Mouse (Mus musculus): ENCODE results near the gene Rnf169. TPM values are rescaled to one million over a fixed set of nuclear protein-coding genes. Genes with fewer than 3 reads are reported as not detected.
A peak's percentile ranks its signal among the peaks of the same experiment; 100 is the strongest.

Gene Rnf169
- 7.9 and 8.0 TPM in 2 replicates for polyA plus RNA-seq (2016; fragmentation: Nextera tagmentation; extraction: Ambion mirVana)

- H3K9ac ChIP-seq (replicated peaks) = peak within 1 kb of the TSS; percentile 99
- peak within 1 kb of the TSS; percentile 93 for H3K4me3 ChIP-seq (replicated peaks)
- peak; percentile 87 for ATAC-seq (ENCODE audit: insufficient number of reproducible peaks, insufficient read depth, low FRiP score, low TSS enrichment, low read depth)
- WGBS = under 1% methylated on average over 55 of the region's 55 CpGs
- H3K27me3 ChIP-seq = no peaks in the 10 kb centered on the region
- peaks cover 23% of the 10 kb centered on the region for H3K4me1 ChIP-seq (replicated peaks)
- H3K36me3 ChIP-seq = no peaks in the 10 kb centered on the region
- 0 out of 2 replicates have a peak, but pooled peaks cover 9% of the 10 kb centered on the region for H3K9me3 ChIP-seq
- peak within 1 kb of the TSS; percentile 68 for H3K4me2 ChIP-seq
- peak within 1 kb of the TSS; percentile 96 for H3K27ac ChIP-seq
Measured at GRCm38 (mm10) chr7:99980132-99980591, at the start of gene Rnf169. Gene Rnf169 (minus strand): TSS chr7:99980448.

GRCm38 (mm10) chr7:100029307-100029706 is 49.1 kb upstream of the Rnf169 start:
- Histone ChIP-seq H3K27me3 (no peaks in the 10 kb centered on the region), H3K4me1 (replicated peaks) (peaks cover 1% of the 10 kb centered on the region; the same call in 1 of the 2 replicates), H3K4me3 (replicated peaks) (no peak overlapping the region), H3K9ac (replicated peaks) (no peak overlapping the region), H3K36me3 (no peaks in the 10 kb centered on the region), H3K4me2 (no peak overlapping the region), H3K27ac (no peak overlapping the region), H3K9me3 (no peaks in the 10 kb centered on the region)
- 37% methylated on average over 3 of the region's 3 CpGs for WGBS
- ATAC-seq (ENCODE audit: insufficient number of reproducible peaks, insufficient read depth, low FRiP score, low TSS enrichment, low read depth) = no peak

DNA sequence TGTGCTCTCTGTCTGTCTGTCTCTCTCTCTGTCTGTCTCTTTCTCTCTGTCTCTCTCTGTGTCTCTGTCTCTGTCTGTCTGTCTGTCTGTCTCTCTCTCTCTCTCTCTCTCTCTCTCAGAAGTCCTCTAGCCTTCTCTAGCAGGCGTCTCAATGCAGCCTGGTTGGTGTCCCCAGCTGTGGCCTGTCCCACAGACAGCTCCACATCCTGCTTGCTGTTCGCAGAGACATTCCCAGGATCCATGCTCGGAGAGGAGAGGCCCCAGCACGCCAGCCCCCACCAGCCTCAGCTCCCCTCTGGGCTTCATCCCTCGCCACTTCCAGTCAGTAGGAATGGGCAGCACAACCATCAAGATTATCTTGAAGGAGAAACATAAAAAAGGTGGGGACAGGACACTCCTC is 47.1 kb upstream of the Rnf169 start:
- no peak for ATAC-seq (ENCODE audit: insufficient number of reproducible peaks, insufficient read depth, low FRiP score, low TSS enrichment, low read depth)
- H3K27ac ChIP-seq = no peak overlapping the region
- WGBS = 56% methylated on average over 5 of the region's 5 CpGs

DNA sequence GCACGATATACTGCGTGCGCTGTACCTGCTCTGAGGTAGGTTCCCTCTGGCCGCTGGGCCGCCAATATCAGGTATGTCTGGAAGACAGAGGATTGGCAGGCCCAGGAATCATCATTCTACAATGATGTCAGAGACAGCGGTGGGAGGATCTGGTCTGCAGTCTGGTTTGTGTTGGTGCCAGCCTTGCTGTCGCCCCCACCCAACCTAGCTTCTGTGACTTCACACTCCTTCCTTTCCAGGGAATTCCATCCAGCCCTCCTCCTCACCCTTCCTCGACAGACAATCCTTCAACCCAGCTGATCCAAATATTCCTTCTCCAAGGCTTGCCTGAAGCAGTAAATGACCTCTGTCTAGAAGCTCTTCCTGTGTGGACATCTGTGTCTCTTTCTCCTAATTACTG is 36.8 kb upstream of the Rnf169 start:
- Histone ChIP-seq H3K4me1 (replicated peaks) (no peaks in the 10 kb centered on the region), H3K9ac (replicated peaks) (no peak overlapping the region), H3K36me3 (no peaks in the 10 kb centered on the region), H3K27ac (no peak overlapping the region), H3K9me3 (no peaks in the 10 kb centered on the region), H3K4me3 (replicated peaks) (no peak overlapping the region), H3K4me2 (no peak overlapping the region), H3K27me3 (no peaks in the 10 kb centered on the region)
- ATAC-seq (ENCODE audit: insufficient number of reproducible peaks, insufficient read depth, low FRiP score, low TSS enrichment, low read depth) = no peak
- 90% methylated on average over 8 of the region's 8 CpGs for WGBS

More for the DNA sequence above, 47.1 kb upstream of the Rnf169 start:
- Histone ChIP-seq H3K9ac (replicated peaks) (no peak overlapping the region), H3K4me1 (replicated peaks) (no peaks in the 10 kb centered on the region), H3K27me3 (no peaks in the 10 kb centered on the region), H3K36me3 (no peaks in the 10 kb centered on the region), H3K4me3 (replicated peaks) (no peak overlapping the region), H3K9me3 (no peaks in the 10 kb centered on the region), H3K4me2 (no peak overlapping the region)

DNA sequence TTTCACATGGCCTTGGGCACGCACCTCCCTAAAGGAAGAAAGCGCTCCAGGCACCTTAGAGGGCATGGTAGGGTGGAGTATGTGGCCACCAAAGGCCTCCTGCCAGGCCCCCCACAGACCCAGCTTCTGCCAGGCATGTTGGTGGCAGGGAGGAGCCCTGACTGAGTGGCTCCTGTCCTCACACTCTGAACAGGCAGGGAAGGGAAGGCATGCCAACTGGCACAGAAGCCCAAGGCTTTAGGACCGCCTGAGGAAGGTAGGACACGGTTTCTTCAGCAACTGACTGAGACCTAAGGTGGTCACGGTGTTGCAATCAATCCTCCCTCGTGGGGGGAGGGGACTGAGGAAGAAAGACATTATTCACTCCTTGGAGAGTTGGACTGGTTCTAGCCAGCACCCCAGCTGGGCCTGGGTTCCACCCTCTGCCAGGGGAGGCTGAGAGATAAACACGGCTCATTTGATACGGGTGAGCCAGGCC is 33.9 kb upstream of the Rnf169 start:
- Histone ChIP-seq H3K4me2 (no peak overlapping the region), H3K9me3 (no peaks in the 10 kb centered on the region), H3K4me1 (replicated peaks) (no peaks in the 10 kb centered on the region), H3K27me3 (peaks cover 24% of the 10 kb centered on the region), H3K4me3 (replicated peaks) (no peak overlapping the region), H3K36me3 (no peaks in the 10 kb centered on the region), H3K27ac (no peak overlapping the region), H3K9ac (replicated peaks) (no peak overlapping the region)
- no peak for ATAC-seq (ENCODE audit: insufficient number of reproducible peaks, insufficient read depth, low FRiP score, low TSS enrichment, low read depth)
- 63% methylated on average over 8 of the region's 8 CpGs for WGBS

DNA sequence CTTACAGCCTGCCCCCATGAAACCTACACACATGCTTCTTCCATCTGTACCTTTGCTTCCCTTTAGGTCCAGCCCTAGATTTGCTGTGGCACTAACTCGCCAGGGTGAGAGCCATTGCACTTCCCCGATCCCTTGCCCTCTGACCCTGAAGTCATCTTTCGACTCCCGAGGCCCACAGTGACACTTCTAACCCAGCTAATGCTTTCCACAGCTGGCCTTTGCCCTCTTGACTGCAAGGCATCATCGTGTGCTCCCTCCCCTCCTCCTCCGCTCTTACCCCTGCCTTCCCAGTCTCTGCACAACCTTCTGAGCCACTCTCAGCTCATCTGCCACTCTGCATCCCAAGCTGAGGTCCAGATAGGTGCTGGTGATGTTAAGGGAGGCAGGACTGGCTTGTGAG is 32.3 kb upstream of the Rnf169 start:
- ATAC-seq (ENCODE audit: insufficient number of reproducible peaks, insufficient read depth, low FRiP score, low TSS enrichment, low read depth) = no peak
- Histone ChIP-seq H3K4me3 (replicated peaks) (no peak overlapping the region), H3K27ac (no peak overlapping the region), H3K4me1 (replicated peaks) (no peaks in the 10 kb centered on the region), H3K27me3 (peaks cover 41% of the 10 kb centered on the region), H3K9me3 (no peaks in the 10 kb centered on the region), H3K4me2 (no peak overlapping the region), H3K36me3 (no peaks in the 10 kb centered on the region), H3K9ac (replicated peaks) (no peak overlapping the region)
- 22% methylated on average over 6 of the region's 6 CpGs for WGBS

GRCm38 (mm10) chr7:100012085-100012484 is 31.8 kb upstream of the Rnf169 start:
- no peak overlapping the region for H3K4me2 ChIP-seq
- WGBS = 40% methylated on average over 8 of the region's 8 CpGs
- ATAC-seq (ENCODE audit: insufficient number of reproducible peaks, insufficient read depth, low FRiP score, low TSS enrichment, low read depth) = no peak
- no peaks in the 10 kb centered on the region for H3K36me3 ChIP-seq
- H3K9me3 ChIP-seq = no peaks in the 10 kb centered on the region
- H3K27ac ChIP-seq = no peak overlapping the region
- no peaks in the 10 kb centered on the region for H3K4me1 ChIP-seq (replicated peaks)
- H3K27me3 ChIP-seq = peaks cover 45% of the 10 kb centered on the region
- H3K9ac ChIP-seq (replicated peaks) = no peak overlapping the region
- no peak overlapping the region for H3K4me3 ChIP-seq (replicated peaks)

DNA sequence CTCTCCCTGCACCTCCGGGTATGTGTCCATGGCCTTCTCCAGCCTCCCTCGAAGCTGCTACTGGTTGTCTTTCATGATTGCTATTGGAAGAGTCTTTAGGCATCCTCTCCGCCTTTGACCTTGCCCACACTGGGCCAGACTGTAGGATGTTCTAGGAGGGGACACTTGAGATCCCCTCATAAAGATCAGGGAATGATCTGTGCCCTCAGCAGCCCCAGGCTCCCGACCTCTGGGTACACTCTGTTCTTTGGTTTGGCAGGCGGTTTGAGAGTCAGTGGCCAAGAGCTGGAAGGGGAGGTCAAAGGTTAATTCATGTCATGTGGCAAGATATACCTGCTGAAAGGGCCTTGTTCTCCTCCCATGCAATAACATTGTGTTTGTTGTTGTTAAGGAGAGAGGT is 30.5 kb upstream of the Rnf169 start:
- ATAC-seq (ENCODE audit: insufficient number of reproducible peaks, insufficient read depth, low FRiP score, low TSS enrichment, low read depth) = no peak
- 25% methylated on average over 5 of the region's 5 CpGs for WGBS
- Histone ChIP-seq H3K9me3 (no peaks in the 10 kb centered on the region), H3K36me3 (no peaks in the 10 kb centered on the region), H3K9ac (replicated peaks) (no peak overlapping the region), H3K27me3 (peaks cover 59% of the 10 kb centered on the region), H3K4me1 (replicated peaks) (peaks cover 9% of the 10 kb centered on the region), H3K4me3 (replicated peaks) (no peak overlapping the region), H3K4me2 (no peak overlapping the region), H3K27ac (no peak overlapping the region)

DNA sequence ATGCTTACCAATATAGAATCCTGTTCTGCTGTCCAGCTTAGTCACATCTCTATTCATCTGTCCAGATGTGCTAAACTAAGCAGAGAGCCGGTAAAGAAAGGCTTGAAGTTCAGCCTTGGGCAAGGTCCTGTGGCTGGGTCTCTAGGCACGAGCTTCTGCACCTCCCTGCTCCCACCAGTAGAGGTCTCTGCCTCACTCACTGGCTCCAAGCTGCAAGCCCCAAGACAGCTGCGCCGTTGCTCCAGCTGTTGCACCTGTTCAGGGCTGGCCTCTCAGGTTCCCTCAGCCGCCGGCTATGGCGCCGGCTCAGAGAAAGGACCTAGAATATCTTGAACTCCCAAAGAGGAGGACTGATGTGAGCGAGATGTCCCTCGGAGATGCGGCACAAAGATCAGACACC is 29.4 kb upstream of the Rnf169 start:
- WGBS = 12% methylated on average over 11 of the region's 11 CpGs
- Histone ChIP-seq H3K9ac (replicated peaks) (no peak overlapping the region), H3K4me1 (replicated peaks) (peaks cover 9% of the 10 kb centered on the region), H3K27me3 (peaks cover 69% of the 10 kb centered on the region), H3K4me2 (no peak overlapping the region), H3K9me3 (no peaks in the 10 kb centered on the region), H3K36me3 (no peaks in the 10 kb centered on the region), H3K27ac (no peak overlapping the region), H3K4me3 (replicated peaks) (no peak overlapping the region)
- peak; percentile 53; the same call in 1 of the 2 replicates for ATAC-seq (ENCODE audit: insufficient number of reproducible peaks, insufficient read depth, low FRiP score, low TSS enrichment, low read depth)

DNA sequence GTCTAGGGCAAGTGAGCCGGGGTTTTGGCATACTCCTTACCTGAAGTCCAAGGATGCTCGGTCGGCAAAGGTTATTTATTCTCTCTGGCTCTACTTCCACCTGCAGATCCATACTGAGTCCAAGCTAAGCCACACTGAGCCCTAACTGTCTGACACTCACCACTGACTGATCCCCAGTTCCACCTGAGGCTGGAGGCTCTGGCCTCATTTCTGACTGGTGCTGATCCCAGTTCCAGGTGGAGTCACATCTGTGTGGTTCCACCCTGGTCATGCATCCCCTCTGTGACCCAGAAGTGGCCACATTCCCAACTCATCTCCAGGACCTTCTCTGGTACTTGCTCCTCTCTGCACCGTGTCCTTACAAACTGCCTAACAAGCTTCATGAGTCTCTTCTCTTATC is 28.5 kb upstream of the Rnf169 start:
- Histone ChIP-seq H3K27me3 (peaks cover 78% of the 10 kb centered on the region), H3K27ac (no peak overlapping the region), H3K4me1 (replicated peaks) (peaks cover 9% of the 10 kb centered on the region), H3K36me3 (no peaks in the 10 kb centered on the region), H3K9ac (replicated peaks) (no peak overlapping the region), H3K4me2 (no peak overlapping the region), H3K9me3 (no peaks in the 10 kb centered on the region), H3K4me3 (replicated peaks) (no peak overlapping the region)
- 87% methylated on average over 4 of the region's 4 CpGs for WGBS
- ATAC-seq (ENCODE audit: insufficient number of reproducible peaks, insufficient read depth, low FRiP score, low TSS enrichment, low read depth) = no peak

DNA sequence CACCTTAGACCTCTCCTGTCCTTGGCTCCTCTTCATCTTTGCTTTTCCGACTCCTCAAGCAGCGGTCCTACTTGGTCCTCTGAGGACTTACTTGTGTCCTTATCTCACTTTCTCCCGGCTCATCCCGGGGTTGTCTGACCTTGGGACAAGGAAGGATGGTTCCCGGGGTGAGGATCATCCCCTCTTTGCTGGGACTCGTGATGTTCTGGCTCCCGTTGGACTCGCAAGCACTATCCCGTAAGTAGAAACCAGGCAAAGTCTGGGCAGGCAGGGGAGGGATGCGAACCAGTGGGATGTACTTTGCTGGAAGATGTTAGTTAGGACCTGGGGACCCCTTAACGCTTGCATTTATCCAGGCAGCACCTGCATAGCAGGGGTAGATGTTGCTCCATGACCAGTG is 26.2 kb upstream of the Rnf169 start:
- H3K4me1 ChIP-seq (replicated peaks) = peaks cover 9% of the 10 kb centered on the region
- H3K9me3 ChIP-seq = no peaks in the 10 kb centered on the region
- ATAC-seq (ENCODE audit: insufficient number of reproducible peaks, insufficient read depth, low FRiP score, low TSS enrichment, low read depth) = no peak
- H3K4me2 ChIP-seq = peak overlapping the region; percentile 94
- peak overlapping the region; percentile 54 for H3K4me3 ChIP-seq (replicated peaks)
- 4% methylated on average over 11 of the region's 11 CpGs for WGBS
- no peak overlapping the region for H3K27ac ChIP-seq
- peaks cover 80% of the 10 kb centered on the region for H3K27me3 ChIP-seq
- no peaks in the 10 kb centered on the region for H3K36me3 ChIP-seq
- peak overlapping the region; percentile 60; the same call in 1 of the 2 replicates for H3K9ac ChIP-seq (replicated peaks)

DNA sequence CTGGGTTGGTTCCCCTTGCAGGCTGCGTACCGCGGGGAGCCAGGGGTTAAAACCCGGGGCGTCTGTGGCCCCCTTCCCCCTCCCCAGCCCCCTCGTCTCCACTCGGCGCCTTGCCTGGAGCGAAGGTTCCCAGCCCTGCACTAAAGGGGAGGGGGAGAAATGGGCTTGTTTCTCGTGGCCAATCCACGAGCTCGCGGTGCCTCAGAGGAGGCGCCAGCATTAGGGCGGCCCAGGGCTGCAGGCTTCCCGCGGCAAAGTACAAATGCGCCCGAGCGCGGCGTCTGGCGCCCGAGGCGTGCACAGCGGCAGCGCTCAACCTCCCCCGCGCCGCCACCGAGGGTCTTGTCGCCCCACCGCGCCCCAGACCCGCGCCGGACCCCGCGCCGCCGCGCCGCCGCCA is 25.5 kb upstream of the Rnf169 start, which contains the start of gene Chrdl2:
Chrdl2 (plus strand) TSS at position 383 of the 400 bp plus-strand sequence.
- Histone ChIP-seq H3K4me2 (peak within 1 kb of the TSS; percentile 94), H3K9ac (replicated peaks) (peak within 1 kb of the TSS; percentile 60), H3K4me1 (replicated peaks) (peaks cover 9% of the 10 kb centered on the region), H3K27me3 (peaks cover 75% of the 10 kb centered on the region), H3K27ac (no peak within 1 kb of the TSS), H3K36me3 (no peaks in the 10 kb centered on the region), H3K9me3 (no peaks in the 10 kb centered on the region), H3K4me3 (replicated peaks) (peak within 1 kb of the TSS; percentile 54)
- peak; percentile 81 for ATAC-seq (ENCODE audit: insufficient number of reproducible peaks, insufficient read depth, low FRiP score, low TSS enrichment, low read depth)
- under 1% methylated on average over 43 of the region's 44 CpGs for WGBS
